Mouse (Mus musculus) midbrain, embryonic 10.5 days (tissue): ENCODE data around the gene Rer1. TPM values are rescaled to one million over a fixed set of nuclear protein-coding genes. Genes with fewer than 3 reads are reported as not detected.
"Not testable (repeated sequence)": the region's sequence is repeated elsewhere in the genome, so short reads cannot be mapped to it uniquely, and the experiment has no call there.

ENCODE experiments used
- DNase-seq: peaks from one replicate; pipeline ENCODE4 v3.0.0-alpha.2; 2017; ENCODE audit warnings: low spot score
- H3K27ac ChIP-seq: fragments of 300-500 bp; sonication (generic); replicated peaks from 2 replicates; pipeline ENCODE4 v1.5.1; 2016; ENCODE audit warnings: mild to moderate bottlenecking
- H3K27me3 ChIP-seq: fragments of 300-500 bp; sonication (generic); 2 replicates; pipeline ENCODE4 v1.6.1; 2016; ENCODE audit warnings: low read depth, mild to moderate bottlenecking; ENCODE audit not compliant: poor library complexity, severe bottlenecking
- H3K36me3 ChIP-seq: fragments of 300-500 bp; sonication (generic); 2 replicates; pipeline ENCODE4 v1.6.1; 2016; ENCODE audit warnings: mild to moderate bottlenecking, moderate library complexity
- H3K4me1 ChIP-seq: fragments of 300-500 bp; sonication (generic); 2 replicates; pipeline ENCODE4 v1.6.1; 2016
- H3K4me3 ChIP-seq: fragments of 300-500 bp; sonication (generic); 2 replicates; pipeline ENCODE4 v1.5.1; 2016; ENCODE audit warnings: mild to moderate bottlenecking, moderate library complexity
- H3K9me3 ChIP-seq: fragments of 300-500 bp; sonication (generic); replicated peaks from 2 replicates; pipeline ENCODE4 v1.6.1; 2016; ENCODE audit warnings: mild to moderate bottlenecking
- WGBS: fragments of 180-500 bp; shearing (Covaris S2); methylation state at CpG from one replicate; pipeline ENCODE4 v1.1.7; 2016; 5-methylcytosine and 5-hydroxymethylcytosine counted together
- polyA plus RNA-seq: library from polyadenylated mRNA; unstranded; fragments of >200 nt; fragmentation: Nextera tagmentation; extraction: Ambion mirVana; gene quantifications from 2 replicates; pipeline ENCODE4 v1.2.1, GENCODE M21; 2016

Rer1 gene
- polyA plus RNA-seq, 1 experiment from 2014 or later = 147 TPM

DNA sequence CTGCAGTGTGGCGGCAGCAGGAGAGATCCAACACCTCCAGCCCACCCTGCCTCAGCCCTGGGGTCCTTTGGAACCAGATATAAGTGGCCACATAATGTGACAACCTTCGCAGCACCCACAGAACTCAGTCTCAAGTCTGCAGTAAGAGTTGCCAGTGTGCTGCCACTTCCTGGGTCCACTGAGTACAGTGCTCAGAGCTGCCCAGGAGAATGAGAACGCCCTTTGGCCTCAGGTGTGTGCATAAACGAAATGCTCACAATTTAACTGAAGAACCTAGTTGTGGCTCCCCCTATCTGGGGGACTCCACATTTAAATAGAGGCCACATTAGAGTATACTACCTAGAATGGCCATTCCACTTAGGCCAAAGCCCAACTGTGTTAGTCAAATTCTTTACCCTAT lies 2.6 kb downstream of the Rer1 start:
- no peak for DNase-seq
- 91% methylated on average over 4 of the region's 4 CpGs for WGBS
- Histone ChIP-seq H3K36me3 (peaks cover 58% of the 10 kb centered on the region), H3K9me3 (no peaks in the 10 kb centered on the region), H3K4me3 (no peak overlapping the region), H3K27me3 (no peaks in the 10 kb centered on the region), H3K4me1 (peaks cover 34% of the 10 kb centered on the region), H3K27ac (no peak overlapping the region)

DNA sequence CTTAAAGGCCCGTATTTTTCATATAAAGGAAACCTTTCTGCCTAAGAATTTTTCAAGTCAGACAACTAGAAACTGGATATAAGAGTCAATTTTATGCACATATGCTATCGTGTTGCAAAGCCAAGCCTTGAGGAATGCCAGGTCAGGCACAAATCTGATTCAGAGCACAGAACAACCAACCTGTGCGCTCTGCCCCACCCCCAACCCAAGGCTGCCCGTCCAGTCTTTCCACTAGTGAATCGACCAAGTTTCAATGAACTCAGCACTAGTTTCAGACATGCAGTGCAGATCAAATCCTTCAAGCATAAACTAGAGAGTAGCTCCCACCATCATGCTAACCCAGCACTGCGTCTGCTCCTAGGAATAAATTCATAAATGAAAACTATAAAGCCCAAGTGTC lies 6.5 kb downstream of the Rer1 start:
- WGBS = 94% methylated on average over 6 of the region's 6 CpGs
- no peak for DNase-seq
- no peak overlapping the region for H3K27ac ChIP-seq
- peaks cover 96% of the 10 kb centered on the region for H3K36me3 ChIP-seq
- H3K4me1 ChIP-seq = peaks cover 11% of the 10 kb centered on the region
- H3K27me3 ChIP-seq = no peaks in the 10 kb centered on the region
- no peak overlapping the region for H3K4me3 ChIP-seq
- no peaks in the 10 kb centered on the region for H3K9me3 ChIP-seq

DNA sequence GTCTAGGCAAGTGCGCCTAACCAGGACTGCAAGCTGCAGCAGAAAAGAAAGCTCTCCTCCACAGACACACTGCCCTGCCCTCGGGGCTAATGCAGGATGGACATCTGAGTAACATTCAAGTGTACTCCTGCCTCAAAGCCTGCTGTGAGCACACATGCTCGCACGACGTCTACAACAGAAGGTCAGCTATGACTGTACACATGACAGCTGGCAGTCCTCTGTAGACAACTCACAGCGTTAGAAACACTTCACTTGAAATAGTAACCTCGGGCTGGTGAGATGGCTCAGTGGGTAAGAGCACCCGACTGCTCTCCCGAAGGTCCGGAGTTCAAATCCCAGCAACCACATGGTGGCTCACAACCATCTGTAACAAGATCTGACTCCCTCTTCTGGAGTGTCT lies 7.4 kb downstream of the Rer1 start:
- WGBS = 95% methylated on average over 10 of the region's 10 CpGs
- not testable (repeated sequence) for H3K4me3 ChIP-seq, H3K27ac ChIP-seq, DNase-seq, H3K27me3 ChIP-seq, H3K4me1 ChIP-seq, H3K9me3 ChIP-seq
- H3K36me3 ChIP-seq = peaks cover 96% of the 10 kb centered on the region

DNA sequence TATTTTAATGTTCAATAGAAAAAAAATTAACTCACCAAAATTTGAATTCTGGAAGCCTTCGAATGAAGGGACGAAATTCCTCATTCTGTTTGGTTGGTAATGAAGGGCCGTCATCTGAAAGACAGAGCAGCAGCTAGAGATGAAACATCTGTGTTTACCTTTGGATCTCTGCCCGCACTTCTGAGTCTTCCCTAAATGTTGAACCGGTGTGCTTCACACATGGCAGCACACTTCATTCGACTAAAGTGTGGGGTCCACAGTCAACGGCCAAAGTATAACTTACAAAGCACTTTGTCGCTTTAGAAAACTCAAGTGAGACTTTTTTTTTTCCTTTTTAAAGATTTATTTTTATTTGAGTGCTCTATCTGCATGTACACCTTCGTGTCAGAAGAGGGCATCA lies 9.5 kb downstream of the Rer1 start:
- 91% methylated on average over 9 of the region's 9 CpGs for WGBS
- H3K27me3 ChIP-seq = no peaks in the 10 kb centered on the region
- no peak overlapping the region for H3K27ac ChIP-seq
- H3K4me3 ChIP-seq = no peak overlapping the region
- H3K9me3 ChIP-seq = no peaks in the 10 kb centered on the region
- no peak for DNase-seq
- no peaks in the 10 kb centered on the region for H3K4me1 ChIP-seq
- H3K36me3 ChIP-seq = peaks cover 96% of the 10 kb centered on the region

DNA sequence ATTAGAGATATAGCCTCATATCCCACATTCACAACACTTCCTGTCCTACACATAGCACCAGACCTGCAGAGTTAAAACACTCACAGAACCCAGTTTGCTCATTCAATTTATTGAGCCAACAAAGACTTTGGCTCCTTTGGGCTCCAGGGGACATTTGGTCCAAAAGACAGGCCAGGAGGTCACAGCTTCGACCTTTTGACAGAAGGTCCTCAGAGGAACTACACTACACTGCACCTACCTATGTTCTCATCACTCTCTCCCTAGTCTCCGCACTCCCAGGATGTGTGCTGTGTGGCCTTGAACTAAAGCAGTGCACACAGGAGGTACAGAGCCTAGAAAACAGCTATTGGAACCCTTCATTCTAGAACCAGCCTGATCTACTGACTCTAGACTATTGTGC lies 10.4 kb downstream of the Rer1 start:
- Histone ChIP-seq H3K36me3 (peaks cover 97% of the 10 kb centered on the region), H3K27me3 (no peaks in the 10 kb centered on the region), H3K9me3 (no peaks in the 10 kb centered on the region), H3K4me3 (no peak overlapping the region), H3K4me1 (no peaks in the 10 kb centered on the region), H3K27ac (no peak overlapping the region)
- DNase-seq = no peak
- WGBS = 93% methylated on average over 2 of the region's 2 CpGs

DNA sequence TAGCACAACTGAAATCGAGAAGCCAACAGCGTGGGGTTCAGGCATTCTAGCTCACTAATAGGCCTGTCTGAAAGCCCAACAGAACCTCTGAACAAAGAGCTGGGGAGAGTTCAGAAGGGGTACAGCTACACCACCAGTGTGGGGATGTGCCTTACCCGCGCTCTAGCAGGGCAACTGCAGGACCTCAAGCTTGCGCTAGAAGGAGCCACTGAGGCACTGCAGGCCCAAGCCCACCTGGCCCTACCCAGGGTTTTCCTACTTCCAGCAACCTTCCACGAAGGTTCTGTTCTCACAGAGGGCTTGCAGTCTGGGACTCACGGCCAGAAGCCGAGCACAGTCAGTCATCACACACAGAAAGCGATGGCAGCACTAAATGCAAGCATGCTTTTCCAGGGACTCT lies 11.0 kb downstream of the Rer1 start:
- Histone ChIP-seq H3K27ac (no peak overlapping the region), H3K27me3 (no peaks in the 10 kb centered on the region), H3K9me3 (no peaks in the 10 kb centered on the region), H3K4me1 (no peaks in the 10 kb centered on the region), H3K36me3 (peaks cover 98% of the 10 kb centered on the region), H3K4me3 (no peak overlapping the region)
- DNase-seq = no peak
- WGBS = 92% methylated on average over 9 of the region's 9 CpGs

DNA sequence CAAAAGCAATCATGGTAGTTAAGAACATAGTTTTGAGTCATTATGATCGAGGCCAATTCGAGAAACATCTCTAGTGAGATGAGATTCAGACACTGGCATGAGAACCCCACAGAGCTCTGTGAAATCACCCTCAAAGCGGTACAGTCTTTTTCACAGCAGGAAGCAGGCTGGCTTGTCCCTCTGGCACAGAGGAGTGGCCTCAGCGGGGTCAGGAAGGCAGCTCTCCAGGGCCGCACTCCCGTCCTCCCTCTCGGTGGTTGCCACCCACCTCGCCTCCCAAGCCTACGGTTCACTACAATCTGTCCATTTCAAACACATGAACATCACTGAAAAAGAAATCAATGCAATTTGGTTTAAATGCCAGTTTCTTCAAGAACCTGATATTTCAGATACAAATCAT lies 11.8 kb downstream of the Rer1 start:
- DNase-seq = no peak
- peaks cover 98% of the 10 kb centered on the region for H3K36me3 ChIP-seq
- no peak overlapping the region for H3K4me3 ChIP-seq
- no peaks in the 10 kb centered on the region for H3K27me3 ChIP-seq
- no peaks in the 10 kb centered on the region for H3K4me1 ChIP-seq
- WGBS = 91% methylated on average over 9 of the region's 9 CpGs
- no peaks in the 10 kb centered on the region for H3K9me3 ChIP-seq
- H3K27ac ChIP-seq = no peak overlapping the region

DNA sequence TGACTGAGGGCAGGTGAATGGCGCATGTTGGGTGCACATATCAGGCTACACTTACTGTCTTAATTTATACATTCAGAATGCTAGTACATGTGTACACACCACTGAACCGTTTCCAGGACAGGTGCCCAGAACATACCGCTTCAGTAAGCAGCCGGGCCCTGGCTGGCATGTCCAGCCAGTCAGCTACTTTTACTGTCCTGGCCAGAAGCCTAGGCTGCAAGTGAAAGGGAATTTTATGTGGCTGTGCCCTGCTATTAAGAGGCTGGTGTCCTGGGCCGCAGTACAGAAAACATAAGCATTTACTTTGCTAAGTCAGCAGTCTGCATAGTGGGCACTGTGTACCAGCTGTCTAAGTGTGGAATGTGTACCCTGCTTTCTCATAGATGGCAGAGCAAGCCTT lies 15.3 kb downstream of the Rer1 start:
- no peaks in the 10 kb centered on the region for H3K9me3 ChIP-seq
- WGBS = 92% methylated on average over 5 of the region's 5 CpGs
- H3K27ac ChIP-seq = no peak overlapping the region
- peaks cover 79% of the 10 kb centered on the region for H3K36me3 ChIP-seq
- no peak overlapping the region for H3K4me3 ChIP-seq
- no peak for DNase-seq
- H3K4me1 ChIP-seq = peaks cover 29% of the 10 kb centered on the region
- H3K27me3 ChIP-seq = no peaks in the 10 kb centered on the region

DNA sequence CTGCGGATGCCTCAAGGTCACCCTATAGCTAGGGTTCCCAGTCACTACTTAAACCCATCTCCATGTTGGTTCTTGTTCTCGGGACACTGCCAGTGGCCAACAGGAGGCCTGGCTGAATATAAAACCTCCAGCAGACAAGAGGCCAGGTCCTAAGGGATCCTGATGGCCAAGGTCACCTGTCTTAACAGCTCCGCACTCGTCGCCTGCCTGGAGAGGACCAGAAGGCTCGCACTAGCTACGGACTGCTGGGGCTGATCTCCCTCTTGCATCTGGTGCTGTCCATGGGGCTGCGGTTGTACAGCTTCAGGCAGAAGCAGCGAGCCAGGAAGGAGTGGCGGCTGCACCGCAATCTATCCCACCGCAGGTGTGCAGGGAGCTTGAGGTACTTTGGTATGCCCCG lies 16.0 kb downstream of the Rer1 start:
- no peak for DNase-seq
- H3K9me3 ChIP-seq = no peaks in the 10 kb centered on the region
- no peak overlapping the region for H3K4me3 ChIP-seq
- H3K27me3 ChIP-seq = no peaks in the 10 kb centered on the region
- H3K27ac ChIP-seq = no peak overlapping the region
- peaks cover 72% of the 10 kb centered on the region for H3K36me3 ChIP-seq
- peaks cover 33% of the 10 kb centered on the region for H3K4me1 ChIP-seq
- 94% methylated on average over 13 of the region's 13 CpGs for WGBS

DNA sequence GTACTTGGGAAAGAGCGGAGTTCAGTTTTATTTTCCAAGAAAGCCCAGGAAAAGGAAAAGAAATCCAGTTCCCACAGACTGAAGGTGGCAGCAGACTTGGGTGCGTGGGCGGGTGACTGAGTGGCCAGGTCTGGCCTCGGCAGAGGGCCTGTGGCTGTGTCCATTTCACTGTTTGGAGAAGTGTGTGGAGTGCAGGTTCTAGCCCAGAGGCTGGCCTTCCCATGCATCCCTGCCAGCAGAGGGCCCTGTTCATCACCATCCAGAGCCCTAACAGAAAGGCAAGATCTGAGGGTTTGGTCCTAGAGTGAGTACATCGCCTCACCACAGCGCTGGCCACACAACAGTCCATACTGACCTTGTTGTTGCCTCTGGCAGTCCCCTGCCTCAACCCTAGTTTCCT lies 17.0 kb downstream of the Rer1 start:
- no peaks in the 10 kb centered on the region for H3K9me3 ChIP-seq
- no peak overlapping the region; the same call in 1 of the 2 replicates for H3K4me3 ChIP-seq
- H3K36me3 ChIP-seq = peaks cover 62% of the 10 kb centered on the region
- H3K4me1 ChIP-seq = peaks cover 33% of the 10 kb centered on the region
- no peak overlapping the region for H3K27ac ChIP-seq
- 91% methylated on average over 6 of the region's 6 CpGs for WGBS
- DNase-seq = no peak
- H3K27me3 ChIP-seq = no peaks in the 10 kb centered on the region

DNA sequence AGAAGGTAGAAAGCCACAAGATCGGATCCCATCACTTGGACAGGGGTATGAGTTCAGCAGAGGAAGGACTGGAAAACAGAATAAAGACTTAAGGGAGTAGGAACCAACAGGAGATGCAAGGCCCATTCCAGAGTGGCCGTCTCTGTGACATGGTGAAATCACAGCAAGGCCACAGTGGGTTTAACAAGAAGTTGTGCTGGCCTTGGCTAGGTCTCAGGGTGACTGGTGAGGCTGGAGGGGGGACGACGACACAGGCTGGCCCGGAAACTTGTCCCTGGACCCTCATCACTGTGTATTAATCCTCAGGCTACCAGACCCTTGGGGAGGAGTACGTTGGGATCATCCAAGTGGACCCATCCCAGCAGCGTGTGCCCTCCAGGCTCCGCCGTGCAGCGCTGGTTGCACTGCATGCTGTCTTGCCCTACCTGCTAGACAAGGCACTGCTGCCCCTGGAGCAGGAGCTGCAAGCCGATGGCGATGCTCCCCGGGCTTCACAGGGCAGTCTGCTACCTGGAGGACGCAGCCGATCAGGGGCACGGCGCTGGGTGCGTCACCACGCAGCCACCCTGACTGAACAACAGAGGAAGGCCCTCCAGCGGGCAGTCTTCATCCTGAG lies 17.7 kb downstream of the Rer1 start:
- Histone ChIP-seq H3K36me3 (peaks cover 54% of the 10 kb centered on the region), H3K27me3 (no peaks in the 10 kb centered on the region), H3K4me1 (peaks cover 33% of the 10 kb centered on the region), H3K9me3 (no peaks in the 10 kb centered on the region), H3K27ac (no peak overlapping the region), H3K4me3 (peak overlapping the region; percentile 82)
- no peak for DNase-seq
- WGBS = 95% methylated on average over 20 of the region's 20 CpGs

DNA sequence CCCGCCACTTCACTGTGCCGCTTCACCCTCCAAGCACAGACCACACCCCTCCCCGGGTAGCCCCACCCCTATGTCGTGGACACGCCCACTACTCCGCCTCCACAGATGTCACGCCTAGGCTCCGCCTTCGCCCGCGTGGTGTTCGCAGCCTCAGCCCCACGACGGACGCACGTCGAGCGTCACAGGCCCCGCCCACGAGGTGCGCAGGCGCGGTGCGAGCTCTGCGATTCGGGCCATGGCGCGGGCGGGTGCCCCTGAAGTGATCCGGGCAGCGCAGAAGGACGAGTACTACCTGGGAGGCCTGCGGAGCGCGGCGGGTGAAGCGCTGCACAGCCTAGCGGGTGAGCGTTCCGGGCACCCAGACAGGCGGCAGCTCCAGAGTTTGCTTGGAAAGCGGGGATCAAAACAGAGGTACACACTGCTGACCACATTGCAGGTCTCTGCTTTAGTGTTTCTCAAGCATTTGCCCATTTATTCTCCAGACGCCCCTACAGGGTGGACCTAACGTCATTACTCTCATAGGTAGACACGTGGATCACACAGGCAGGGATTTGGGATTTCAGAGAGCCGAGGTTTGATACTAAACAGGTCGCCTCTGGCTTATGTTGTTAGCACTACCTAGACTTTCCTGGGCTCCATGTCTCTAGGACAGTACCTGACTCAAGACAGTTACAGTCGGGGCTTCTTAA lies 19.2 kb downstream of the Rer1 start, which contains the start of gene Pex10:
Pex10 (plus strand) TSS at position 183 of the 689 bp plus-strand sequence.
- under 1% methylated on average over 48 of the region's 48 CpGs for WGBS
- Histone ChIP-seq H3K36me3 (peaks cover 40% of the 10 kb centered on the region), H3K27me3 (no peaks in the 10 kb centered on the region)

DNA sequence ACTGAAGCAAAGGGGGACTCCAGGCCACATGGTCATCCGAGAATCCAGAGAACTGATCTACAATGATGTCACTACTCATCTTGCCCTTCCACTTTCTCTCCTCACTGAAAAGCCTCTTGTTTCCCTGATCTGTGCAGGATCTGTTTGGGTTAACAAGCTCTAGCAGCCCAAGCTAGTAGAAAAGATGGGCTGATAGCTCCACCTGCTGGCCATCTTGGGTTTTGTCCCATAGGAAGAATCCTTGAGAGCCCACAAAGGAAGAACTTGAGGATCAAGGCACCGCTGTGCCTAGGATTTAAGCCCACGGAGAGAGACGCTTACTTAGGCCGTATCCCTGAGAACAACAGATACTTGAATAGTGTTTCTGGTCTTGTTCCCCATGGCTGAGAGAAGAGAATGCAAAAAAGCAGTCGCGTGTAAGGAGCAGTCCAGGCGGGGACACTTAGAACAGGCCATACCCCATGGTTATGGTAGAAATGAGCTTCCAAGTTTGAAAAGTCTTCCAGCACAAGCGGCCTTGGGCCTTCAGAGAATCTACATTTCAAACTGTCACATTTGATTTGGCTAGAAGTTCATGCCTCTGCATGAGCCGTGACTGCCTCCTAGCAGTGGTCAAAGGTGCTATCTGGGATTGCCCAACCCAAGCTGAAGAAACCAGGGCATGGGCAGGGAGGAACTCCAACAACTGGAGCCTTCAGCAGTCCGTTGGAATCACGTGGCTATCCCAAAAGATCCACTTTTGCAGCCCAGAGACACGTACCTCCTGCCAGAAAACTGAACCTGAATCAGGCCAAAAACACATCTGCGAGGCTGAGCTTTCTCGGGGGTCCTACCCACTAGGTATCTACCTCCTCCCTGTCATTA lies 20.0 kb downstream of the Rer1 start:
- 4% methylated on average over 15 of the region's 15 CpGs for WGBS
- Histone ChIP-seq H3K27me3 (no peaks in the 10 kb centered on the region), H3K4me1 (peaks cover 41% of the 10 kb centered on the region), H3K27ac (peak overlapping the region; percentile 87), H3K9me3 (no peaks in the 10 kb centered on the region), H3K4me3 (peak overlapping the region; percentile 82), H3K36me3 (peaks cover 32% of the 10 kb centered on the region)
- peak; percentile 92 for DNase-seq

More for the DNA sequence above, 19.2 kb downstream of the Rer1 start, which contains the start of gene Pex10:
- DNase-seq = peak; percentile 98
- peak within 1 kb of the TSS; percentile 87 for H3K27ac ChIP-seq
- H3K4me3 ChIP-seq = peak within 1 kb of the TSS; percentile 82
- H3K9me3 ChIP-seq = no peaks in the 10 kb centered on the region
- peaks cover 33% of the 10 kb centered on the region for H3K4me1 ChIP-seq
